Mouse (Mus musculus): ENCODE results near the gene Larp7.

Larp7 gene

GRCm38 (mm10) chr3:127552973-127553719, at the start of gene Larp7, which contains the start of gene Zgrf1:
Larp7 (minus strand) TSS chr3:127553349.
Zgrf1 (plus strand) TSS chr3:127553489.
- DNase-seq (ENCODE audit: low spot score), result peak; percentile 97

GRCm38 (mm10) chr3:127597136-127597535, 44.0 kb upstream of the Larp7 start:
- no peak for DNase-seq (ENCODE audit: low spot score)

GRCm38 (mm10) chr3:127572557-127572956, 19.4 kb upstream of the Larp7 start:
- DNase-seq (ENCODE audit: low spot score), result peak; percentile 23

GRCm38 (mm10) chr3:127565129-127565528, 12.0 kb upstream of the Larp7 start:
- DNase-seq (ENCODE audit: low spot score), result no peak

- no peak for DNase-seq (ENCODE audit: low spot score)
These were observed 9.8 kb upstream of the Larp7 start for GRCm38 (mm10) chr3:127562974-127563373.

- no peak for DNase-seq (ENCODE audit: low spot score)
These were observed 5.1 kb upstream of the Larp7 start for GRCm38 (mm10) chr3:127558201-127558600.

- DNase-seq (ENCODE audit: low spot score), result no peak
These were observed 1.6 kb upstream of the Larp7 start for GRCm38 (mm10) chr3:127554723-127555122.

- DNase-seq (ENCODE audit: low spot score), result no peak
These were observed 533 bp upstream of the Larp7 start for GRCm38 (mm10) chr3:127553720-127554043.

GRCm38 (mm10) chr3:127552434-127552972, 646 bp downstream of the Larp7 start:
- no peak for DNase-seq (ENCODE audit: low spot score)

GRCm38 (mm10) chr3:127547882-127548281, 5.3 kb downstream of the Larp7 start:
- DNase-seq (ENCODE audit: low spot score), result no peak

- DNase-seq (ENCODE audit: low spot score), result no peak
These were observed 8.5 kb downstream of the Larp7 start for GRCm38 (mm10) chr3:127544610-127545121.

- DNase-seq (ENCODE audit: low spot score), result no peak
These were observed 9.2 kb downstream of the Larp7 start for GRCm38 (mm10) chr3:127543976-127544375.

- no peak for DNase-seq (ENCODE audit: low spot score)
These were observed 14.0 kb downstream of the Larp7 start for GRCm38 (mm10) chr3:127539193-127539592.

- DNase-seq (ENCODE audit: low spot score), result peak; percentile 3
These were observed 22.9 kb downstream of the Larp7 start for GRCm38 (mm10) chr3:127530293-127530692.

- no peak for DNase-seq (ENCODE audit: low spot score)
These were observed 23.3 kb downstream of the Larp7 start for GRCm38 (mm10) chr3:127529824-127530223.

- no peak for DNase-seq (ENCODE audit: low spot score)
These were observed 23.9 kb downstream of the Larp7 start for GRCm38 (mm10) chr3:127529210-127529609.

GRCm38 (mm10) chr3:127527465-127528034, 25.6 kb downstream of the Larp7 start:
- DNase-seq (ENCODE audit: low spot score), result no peak

- DNase-seq (ENCODE audit: low spot score), result no peak
These were observed 27.8 kb downstream of the Larp7 start for GRCm38 (mm10) chr3:127525188-127525819.

- no peak for DNase-seq (ENCODE audit: low spot score)
These were observed 32.0 kb downstream of the Larp7 start for GRCm38 (mm10) chr3:127521156-127521555.

- no peak for DNase-seq (ENCODE audit: low spot score)
These were observed 32.8 kb downstream of the Larp7 start for GRCm38 (mm10) chr3:127520300-127520699.

GRCm38 (mm10) chr3:127515251-127515650, 37.9 kb downstream of the Larp7 start:
- no peak for DNase-seq (ENCODE audit: low spot score)

- no peak for DNase-seq (ENCODE audit: low spot score)
These were observed 39.5 kb downstream of the Larp7 start for GRCm38 (mm10) chr3:127513699-127514098.

All from yolk sac, embryonic 10.5 days (tissue).